Mouse (Mus musculus) brain, embryonic 14.5 days (tissue): ENCODE measurements at regions not wholly inside any gene's neighbourhood (a gene's known extent, or its start where the extent isn't known, plus 50 kb on each side); places are given as distances from the start of the nearest gene placed in this dataset.

Experiments used
- CTCF ChIP-seq: fragments of 200-500 bp; IDR thresholded peaks from 2 replicates; pipeline ENCODE4 v1.5.1; 2012; ENCODE audit warnings: inconsistent platforms, mild to moderate bottlenecking, moderate library complexity, borderline replicate concordance; ENCODE audit not compliant: insufficient read depth, insufficient read length; ENCODE audit errors: extremely low read depth
- POLR2A ChIP-seq: fragments of 200-500 bp; IDR thresholded peaks from 2 replicates; pipeline ENCODE4 v1.6.1; 2012; ENCODE audit warnings: mild to moderate bottlenecking, inconsistent platforms, borderline replicate concordance; ENCODE audit not compliant: poor library complexity, insufficient read depth, insufficient read length, severe bottlenecking; ENCODE audit errors: extremely low read depth

GRCm38 (mm10) chr5:51946062-51946461, 244.3 kb downstream of the Dhx15 start:
- no peak for TF ChIP-seq CTCF
- TF ChIP-seq POLR2A: no peak
